Mouse (Mus musculus) T-helper 1 cell (primary cell): ENCODE measurements around the gene Homer1.

ENCODE experiments used
- in situ Hi-C: fragments of 300-600 bp; cut with MboI, MseI; formaldehyde crosslinking; loops from one replicate; pipeline ENCODE4 v1.15.1; 2025; ENCODE audit warnings: high pct_unique_total_duplicates

Gene Homer1

DNA sequence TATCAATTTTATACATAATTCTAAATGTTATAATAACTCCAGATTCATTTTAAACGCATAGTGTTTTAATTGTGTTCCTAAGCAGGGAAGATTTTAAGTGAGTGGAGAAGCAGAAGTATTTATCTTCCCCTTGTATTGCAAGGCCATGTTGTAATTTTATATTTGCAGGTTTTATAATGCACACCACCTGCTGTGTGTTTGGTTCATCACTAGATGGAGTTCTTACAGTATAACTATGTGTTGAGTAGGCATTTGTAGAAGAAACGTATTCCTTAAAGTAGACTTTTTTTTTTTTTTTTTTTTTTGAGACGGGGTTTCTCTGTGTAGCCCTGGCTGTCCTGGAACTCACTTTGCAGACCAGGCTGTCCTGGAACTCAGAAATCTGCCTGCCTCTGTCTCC is 35.9 kb downstream of the Homer1 start:
- in situ Hi-C loops: no loop called here

DNA sequence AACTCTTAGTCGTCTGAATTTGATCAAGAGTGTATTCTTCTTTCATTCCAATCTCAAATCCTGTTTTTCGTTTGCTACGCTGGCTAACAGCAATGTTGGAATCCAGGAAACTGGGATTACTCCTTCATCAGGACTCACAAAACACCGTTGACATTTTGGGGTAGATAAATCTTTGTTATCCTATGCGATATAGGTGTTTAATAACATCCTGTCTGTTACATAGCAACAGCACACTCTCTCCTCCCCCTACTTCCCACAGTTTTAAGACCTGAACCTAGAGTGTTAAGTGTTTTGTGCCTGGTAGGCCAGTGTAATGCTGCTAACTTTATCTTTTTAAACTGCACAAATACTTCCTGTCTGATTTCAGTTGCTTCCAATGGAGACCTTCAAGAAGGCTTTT is 39.0 kb downstream of the Homer1 start:
- in situ Hi-C loops: no loop called here

DNA sequence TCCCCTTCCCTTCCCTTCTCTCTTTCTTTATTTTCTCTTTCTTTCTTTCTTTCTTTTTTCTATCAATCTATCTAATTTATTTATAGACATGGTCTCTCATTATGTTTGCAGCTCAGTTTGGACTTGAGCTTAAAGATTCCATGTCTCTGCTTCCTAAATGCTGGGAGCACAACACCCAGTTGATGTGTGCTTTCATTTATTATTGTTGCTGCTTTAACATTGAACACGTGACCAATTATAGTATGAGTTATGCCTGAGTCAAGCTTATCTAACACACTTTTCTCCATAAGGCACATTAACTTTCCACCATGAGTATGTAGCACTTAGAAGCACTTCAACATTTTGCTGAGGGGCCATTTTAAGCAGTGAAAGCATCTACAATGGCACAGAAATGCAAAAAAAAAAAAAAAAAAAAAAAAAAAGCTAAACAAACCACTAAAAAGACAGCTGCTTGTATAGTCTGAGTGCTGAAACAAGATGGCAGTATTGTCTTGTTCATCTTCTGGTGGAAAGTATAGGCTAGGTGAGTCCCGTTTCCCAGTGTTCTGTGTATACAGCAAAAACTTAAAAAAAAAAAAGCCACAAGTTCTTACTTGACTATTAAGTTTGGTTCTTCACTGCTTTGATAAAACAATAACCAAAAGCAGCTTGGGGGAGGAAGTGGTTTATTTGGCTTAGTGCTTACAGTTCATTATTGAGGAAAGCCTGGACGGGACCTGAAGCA is 41.3 kb downstream of the Homer1 start:
- in situ Hi-C loops: no loop called here

DNA sequence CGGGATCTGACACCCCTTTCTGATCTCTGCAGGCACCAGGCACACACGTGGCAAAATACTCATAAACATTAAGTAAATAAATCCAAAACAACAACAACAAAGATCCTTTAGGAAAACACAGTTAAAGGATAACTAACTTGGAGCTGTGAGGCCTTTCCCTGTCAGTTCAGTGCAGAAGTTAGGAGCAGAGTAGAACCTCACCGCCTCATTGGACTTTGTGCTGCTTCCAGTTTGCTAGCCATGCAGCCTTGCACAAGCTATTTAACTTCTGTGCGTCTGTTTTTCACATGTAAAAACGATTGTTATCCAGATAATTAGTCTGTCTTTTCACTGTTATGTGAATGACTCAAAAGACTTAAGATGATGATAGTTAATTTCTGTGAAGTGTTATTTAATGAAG is 43.2 kb downstream of the Homer1 start:
- in situ Hi-C loops: no loop called here

DNA sequence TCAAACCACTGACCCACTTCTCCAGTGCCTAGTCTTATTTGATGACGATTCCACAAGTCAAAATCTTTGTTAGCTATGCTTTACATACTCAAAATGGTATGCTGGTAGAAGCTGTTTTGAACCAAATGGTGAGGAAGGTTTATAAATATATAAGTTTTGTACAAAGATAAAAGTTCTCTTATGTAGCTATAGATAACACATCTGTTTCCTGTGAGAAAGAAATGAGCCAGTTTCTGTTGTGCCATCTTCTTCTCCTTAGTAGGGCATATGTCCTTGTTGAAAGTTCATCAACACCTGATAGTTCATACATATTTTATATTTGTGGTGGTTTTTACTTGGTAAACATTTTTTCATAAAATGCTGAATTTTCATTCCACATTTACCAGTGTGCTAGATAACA is 45.0 kb downstream of the Homer1 start:
- in situ Hi-C loops: no loop called here

DNA sequence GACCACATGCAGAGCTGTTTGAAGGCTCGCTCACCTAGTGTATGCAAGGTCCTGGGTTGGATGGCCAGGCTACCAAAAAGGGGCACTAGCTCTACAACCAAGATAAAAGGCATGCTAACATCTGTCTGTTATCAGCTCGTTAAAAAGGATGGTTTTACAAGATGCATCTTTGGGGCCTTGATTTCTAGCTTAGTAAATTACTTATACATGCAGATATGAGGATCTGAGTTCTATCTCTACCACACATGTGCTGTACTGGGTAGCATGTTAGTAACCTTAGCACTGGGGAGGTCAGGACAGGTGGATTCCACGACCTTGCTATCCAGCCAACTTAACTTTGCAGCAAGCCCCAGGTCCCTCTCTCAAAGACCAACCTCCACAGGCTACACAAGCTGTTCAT is 46.4 kb downstream of the Homer1 start:
- in situ Hi-C loops: no loop called here

DNA sequence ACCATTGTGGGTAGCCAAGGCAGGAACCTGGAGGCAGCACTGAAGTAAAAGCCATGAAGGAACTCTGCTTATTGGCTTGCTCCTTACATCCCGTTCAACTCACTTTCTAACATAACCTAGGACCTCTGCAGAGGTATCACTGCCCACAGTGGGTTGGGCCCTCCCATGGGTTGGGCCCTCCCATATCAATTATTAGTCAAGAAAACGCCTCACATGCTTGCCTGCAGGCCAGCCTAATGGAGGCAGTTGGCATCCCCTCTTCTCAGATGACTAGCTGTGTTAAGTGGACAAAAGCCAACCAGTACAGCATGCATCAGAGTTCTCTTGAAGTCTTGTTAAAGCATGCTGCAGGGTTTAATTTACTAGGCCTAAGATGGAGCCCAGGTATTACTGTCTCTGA is 52.6 kb downstream of the Homer1 start:
- in situ Hi-C loops: no loop called here

DNA sequence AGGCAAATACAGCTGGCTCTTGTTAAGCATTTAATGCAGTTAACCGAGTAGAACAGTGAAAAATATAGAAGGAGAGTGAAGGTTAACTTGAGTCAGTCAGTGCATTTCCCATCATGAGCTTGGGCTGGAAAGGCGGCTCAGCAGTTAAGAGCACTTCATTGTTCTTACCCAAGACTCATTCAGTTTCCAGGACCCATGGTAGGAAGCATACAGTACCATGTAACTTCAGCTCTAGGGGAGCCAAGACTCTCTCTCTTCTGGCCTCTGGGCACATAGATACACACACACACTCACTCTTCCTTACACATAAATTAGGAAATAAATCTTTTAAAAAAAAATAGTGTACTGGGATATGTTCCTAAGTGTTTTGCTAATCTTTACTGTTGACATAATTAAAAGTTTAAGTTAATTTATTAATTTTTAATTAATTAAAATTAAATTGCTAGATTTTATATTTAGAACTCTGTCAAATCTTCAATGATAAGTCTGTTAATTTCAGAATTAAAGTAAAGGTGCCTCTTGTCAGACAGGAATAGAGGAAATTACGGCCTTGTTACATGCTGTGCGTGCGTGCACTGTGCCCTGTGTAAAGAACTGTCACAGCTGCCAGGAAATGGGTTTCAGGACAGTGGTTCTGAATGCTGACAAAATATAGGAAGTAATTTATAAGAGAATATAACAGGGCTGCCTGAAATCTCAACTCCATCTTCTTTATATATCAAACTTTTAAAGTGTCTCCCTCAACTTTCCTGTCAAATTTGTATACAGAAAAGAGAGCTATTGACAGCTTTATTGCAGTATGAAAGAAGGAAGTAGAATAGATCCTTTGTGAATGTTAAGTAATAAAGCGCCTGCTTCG is 55.2 kb downstream of the Homer1 start:
- in situ Hi-C loops: no loop called here

DNA sequence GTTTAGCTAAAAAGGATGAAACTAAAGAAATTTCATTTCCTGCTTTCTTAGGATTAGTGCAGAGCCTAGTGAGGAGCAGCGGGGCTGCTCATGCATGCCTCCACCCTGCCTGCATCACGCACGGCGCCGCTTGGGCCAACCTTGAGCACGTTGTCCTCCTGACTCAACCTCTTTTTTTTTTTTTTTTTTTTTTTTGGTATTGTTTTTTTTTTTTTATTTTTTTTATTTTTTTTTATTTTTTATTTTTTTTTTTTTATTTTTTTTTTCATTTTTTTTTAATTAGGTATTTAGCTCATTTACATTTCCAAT is 55.8 kb downstream of the Homer1 start:
- in situ Hi-C loops: no loop called here

DNA sequence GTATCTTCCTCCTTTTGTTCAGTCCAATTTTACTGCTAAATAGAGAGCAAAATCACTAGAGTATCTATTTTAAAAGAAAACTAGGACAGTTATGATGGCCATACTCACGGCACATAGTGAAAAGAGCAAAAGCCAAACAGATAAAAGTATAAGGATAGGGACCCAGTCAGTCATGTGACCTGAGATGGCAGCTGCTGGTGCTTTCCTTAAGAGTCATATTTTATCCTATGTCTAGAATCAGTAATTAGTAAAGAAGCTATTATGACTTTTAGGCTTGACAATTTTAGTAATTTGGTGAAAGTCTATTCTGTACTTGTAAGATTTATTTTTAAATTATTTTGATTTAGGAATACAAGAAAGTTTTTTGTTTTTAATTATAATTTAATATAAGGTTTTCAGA is 59.1 kb downstream of the Homer1 start:
- in situ Hi-C loops: no loop called here

DNA sequence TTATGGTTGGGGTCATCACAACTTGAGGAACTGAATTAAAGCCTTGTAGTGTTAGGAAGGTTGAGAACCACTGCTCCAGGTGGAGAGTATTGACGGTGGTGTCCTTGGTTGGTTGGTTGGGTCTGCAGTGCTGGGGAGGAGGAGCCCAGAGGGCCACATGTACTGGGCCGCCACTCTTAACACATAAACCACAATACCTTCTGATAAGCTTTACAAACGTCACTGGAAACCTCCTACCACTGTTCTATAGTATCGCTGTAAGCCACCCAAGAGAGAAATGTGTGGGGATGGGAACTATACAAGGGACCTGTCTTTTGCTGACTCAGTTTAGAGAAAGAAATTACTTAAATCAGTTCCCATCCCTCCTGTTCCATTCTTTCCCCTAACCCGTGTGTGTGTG is 68.1 kb downstream of the Homer1 start:
- in situ Hi-C loops: no loop called here

DNA sequence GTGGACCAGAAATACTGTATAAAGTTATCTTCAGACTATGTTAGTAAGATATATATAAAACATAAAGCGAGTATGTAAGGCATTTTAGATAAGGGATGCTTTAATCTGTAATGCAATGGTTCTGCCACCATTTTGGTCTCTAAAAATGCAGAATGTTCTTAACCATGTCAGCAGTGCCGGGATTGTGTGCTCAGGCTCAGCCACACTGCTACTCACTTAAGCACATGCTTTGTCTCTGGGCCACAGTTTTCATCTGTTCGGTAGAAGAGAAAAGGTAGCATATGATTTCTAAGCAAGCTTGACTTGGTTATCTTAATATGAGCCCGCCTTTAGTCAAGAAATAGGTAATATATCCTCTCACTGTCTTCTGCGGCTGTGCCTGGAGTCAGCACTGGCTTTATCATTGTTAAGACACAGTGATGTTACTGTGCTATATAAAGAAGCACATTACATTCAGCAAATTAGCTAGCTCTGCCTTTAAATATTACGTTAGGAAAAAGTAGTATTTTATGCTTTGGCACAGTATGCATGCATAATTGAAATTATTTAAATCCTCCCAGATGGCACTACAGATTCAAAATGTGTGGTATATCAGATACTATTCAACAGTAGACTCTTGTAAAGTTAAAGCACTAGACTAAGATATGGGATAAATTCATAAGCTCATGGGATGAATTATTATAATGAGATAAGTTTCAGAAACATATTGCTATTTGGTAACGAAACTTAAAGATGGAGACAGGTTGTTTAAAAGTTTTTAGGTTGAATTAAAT is 69.6 kb downstream of the Homer1 start:
- in situ Hi-C loops: no loop called here

DNA sequence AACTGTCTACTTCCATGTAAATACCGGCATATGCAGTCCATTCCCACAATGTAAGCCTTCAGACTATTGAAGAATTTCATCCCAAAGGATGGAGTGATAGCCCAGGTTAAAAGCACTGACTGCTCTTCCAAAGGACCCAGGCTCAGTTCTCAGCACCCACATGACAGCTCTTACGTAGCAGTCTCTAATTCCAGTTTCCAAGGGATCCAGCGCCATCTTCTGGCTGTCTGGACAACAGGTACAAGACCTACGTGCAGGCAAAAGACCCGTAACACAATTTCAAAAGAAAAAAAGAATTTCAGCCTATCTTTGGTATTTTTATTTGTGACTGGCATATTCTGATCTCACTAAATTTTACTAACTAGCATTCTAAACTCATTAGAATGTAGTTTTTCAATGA is 75.0 kb downstream of the Homer1 start:
- in situ Hi-C loops: no loop called here

DNA sequence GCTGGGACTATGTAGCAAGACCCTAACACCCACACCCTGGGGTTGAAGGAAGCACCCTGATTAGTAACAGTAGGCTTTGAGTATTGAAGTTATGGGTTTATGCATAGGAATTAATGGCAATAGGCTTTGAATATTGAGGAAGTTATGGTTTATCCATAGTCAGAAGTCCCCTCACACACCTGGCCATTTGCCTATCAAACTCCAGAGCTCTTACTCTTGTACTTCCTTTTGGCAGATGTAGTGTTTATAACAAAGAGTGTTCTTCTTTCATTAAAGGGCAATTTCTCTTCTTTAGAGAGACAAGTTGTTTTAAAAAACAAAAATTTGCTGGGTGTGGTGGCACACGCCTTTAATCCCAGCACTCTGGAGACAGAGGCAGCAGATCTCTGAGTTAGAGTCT is 79.1 kb downstream of the Homer1 start:
- in situ Hi-C loops: no loop called here

DNA sequence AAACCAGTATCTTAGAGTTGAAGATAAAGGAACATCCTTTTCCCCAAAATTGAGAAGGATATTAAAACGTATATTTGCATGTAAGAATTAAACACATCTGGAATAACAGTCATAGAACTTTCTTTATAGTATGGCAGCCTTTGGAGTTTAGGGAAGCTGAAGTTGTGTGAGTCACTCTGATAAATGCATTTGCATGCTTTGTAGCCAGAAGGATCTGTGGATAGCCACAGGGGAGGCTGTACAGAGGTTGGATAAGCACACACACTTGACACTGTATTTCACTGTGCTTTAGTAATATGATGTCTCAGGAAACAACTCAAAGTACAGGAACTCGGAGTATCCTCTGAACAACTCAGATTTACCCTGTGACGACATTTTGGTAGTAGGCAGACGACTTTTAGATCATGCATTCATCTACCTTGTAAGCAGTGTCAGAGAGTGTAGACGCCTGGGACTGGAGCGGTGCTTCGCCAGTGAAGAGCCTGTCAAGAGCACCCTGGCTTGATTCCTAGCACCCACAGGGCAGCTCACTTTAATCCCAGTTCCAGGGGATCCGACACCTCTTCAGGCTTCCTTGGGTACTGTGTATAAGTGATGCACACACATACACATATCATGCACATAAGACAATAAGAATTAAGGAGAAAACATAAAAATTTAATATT is 81.1 kb downstream of the Homer1 start:
- in situ Hi-C loops: loop anchor here (10.0 kb wide), 1 partner anchor 374 kb away; no protein-coding TSS in a partner anchor

DNA sequence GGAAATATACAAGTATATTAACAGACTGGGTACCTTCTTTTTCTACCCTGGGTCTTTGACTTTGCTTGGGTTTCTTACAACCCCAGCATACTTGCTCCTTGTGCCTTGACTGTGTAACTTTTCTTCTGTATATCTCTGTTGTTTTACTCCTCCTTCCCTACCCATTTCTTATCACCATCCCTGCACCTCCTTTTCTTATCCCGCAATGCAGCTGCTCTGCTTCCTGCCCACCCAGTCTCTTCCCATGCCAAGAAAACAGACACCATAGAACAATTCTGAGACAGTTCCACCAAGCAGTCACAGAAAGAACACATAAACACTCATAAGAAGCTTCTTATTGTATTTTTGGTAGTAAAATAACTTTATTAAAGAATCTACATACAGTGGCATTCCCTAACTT is 81.9 kb downstream of the Homer1 start:
- in situ Hi-C loops: loop anchor here (10.0 kb wide), 1 partner anchor 374 kb away; no protein-coding TSS in a partner anchor

DNA sequence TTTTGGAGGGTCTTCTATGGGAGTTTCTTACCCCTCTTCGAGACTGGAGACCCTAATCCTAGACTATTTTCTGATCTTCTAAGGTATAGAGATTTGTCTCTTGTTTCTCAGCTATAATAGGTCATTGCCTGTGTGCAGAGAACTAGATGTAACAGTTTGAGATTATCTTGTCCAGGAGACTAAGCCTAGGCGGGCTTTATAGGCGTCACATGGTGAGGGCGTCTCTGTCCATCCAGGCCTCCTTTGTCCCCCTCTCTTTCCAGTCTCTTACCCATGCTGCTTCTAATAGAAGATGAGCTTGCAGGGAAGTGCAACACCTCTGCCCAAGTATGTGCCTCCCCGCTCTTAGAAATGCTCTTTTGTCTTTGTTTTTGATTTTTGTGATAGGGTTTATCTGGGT is 83.7 kb downstream of the Homer1 start:
- in situ Hi-C loops: loop anchor here (10.0 kb wide), 1 partner anchor 372 kb away; no protein-coding TSS in a partner anchor

DNA sequence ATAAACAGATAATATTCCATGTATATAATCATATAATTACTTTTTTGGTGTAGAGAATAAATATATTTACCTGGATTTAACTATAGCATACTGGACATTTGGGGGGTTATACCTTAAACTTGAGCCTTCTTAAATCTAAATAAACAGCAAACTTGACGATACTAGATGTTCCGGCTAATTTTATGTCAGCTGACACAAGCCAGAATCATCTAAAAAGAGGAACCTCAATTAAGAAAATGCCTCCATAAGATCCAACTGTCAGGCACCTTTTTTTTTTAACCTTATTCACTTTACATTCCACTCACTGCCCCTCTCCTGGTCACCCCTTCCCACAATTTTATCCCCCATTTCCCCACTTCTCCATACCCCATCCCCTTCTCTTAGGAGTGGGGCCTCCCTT is 84.2 kb downstream of the Homer1 start:
- in situ Hi-C loops: loop anchor here (10.0 kb wide), 1 partner anchor 371 kb away; no protein-coding TSS in a partner anchor

DNA sequence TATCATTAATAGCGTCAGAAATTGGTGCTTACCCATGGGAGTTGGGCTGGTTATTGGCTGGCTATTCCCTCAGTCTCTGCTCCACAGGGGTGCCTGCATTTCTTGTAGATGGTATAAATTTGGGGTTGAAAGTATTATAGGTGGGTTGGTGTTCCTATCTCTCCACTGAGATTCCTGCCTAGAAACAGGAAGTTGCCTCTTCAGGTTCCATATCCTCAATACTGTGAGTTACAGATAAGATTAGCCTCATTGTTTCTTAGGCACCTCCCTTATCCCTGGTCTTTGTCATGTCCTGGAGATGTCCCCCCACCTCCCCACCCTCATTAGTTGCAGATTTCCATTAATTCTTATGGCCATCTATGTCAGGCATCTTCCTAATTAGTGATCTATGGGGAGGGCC is 85.0 kb downstream of the Homer1 start:
- in situ Hi-C loops: loop anchor here (10.0 kb wide), 1 partner anchor 370 kb away; no protein-coding TSS in a partner anchor

DNA sequence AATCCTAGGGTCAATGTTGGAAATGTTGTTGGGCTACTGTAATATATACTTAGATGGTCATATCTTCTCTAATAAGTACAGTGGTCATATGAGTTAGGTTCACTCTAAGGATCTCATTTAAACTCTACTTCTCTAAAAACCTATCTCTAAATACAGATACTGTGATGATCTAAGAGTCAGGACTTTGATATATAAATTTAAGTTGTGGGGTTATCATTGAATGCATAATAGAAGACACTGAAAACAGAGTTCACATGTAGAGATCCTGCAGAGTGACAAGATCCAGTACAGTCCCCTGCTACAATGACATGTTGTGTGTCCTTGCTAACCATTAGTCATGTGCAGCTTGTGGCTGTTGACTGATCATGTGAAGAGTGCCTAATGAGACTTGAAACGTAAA is 85.7 kb downstream of the Homer1 start:
- in situ Hi-C loops: loop anchor here (10.0 kb wide), 1 partner anchor 370 kb away; no protein-coding TSS in a partner anchor

DNA sequence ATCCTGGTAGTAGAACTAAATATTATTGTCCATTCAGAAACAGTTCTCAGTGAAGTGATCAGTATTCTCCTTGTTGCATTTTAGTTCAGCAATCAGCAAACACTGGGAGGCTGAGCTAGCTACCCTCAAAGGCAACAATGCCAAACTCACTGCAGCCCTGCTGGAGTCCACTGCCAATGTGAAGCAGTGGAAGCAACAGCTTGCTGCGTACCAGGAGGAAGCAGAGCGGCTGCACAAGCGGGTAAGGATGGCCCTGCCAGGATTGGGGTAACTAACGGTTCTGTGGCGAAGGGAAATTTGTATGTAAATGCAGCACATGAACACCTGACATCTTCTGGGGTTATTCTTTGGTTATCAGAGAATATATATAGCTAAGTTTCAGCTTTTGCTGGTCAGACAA is 88.0 kb downstream of the Homer1 start:
- in situ Hi-C loops: loop anchor here (10.0 kb wide), 1 partner anchor 367 kb away; no protein-coding TSS in a partner anchor
